Mouse (Mus musculus) thymus, postnatal 10 days (tissue): ENCODE measurements around the gene Mutyh.

Source experiments
- DNase-seq, 2 experiments: peaks; one replicate each; pipeline ENCODE4 v3.0.0; 2021; ENCODE audit warnings: low spot score in 2 of 2

Mutyh gene

GRCm38 (mm10) chr4:116807197-116808129 is at the start of gene Mutyh, which contains the start of gene Toe1:
TSS of gene Mutyh (plus strand) at chr4:116807723.
TSS of gene Toe1 (minus strand) at chr4:116807640.
- DNase-seq, result peak; percentile 87 to 90

GRCm38 (mm10) chr4:116761914-116762313 is 45.6 kb upstream of the Mutyh start:
- DNase-seq, result no peak

GRCm38 (mm10) chr4:116764001-116764400 is 43.5 kb upstream of the Mutyh start:
- no peak for DNase-seq

GRCm38 (mm10) chr4:116768510-116768909 is 39.0 kb upstream of the Mutyh start:
- DNase-seq, result no peak

GRCm38 (mm10) chr4:116769060-116769459 is 38.5 kb upstream of the Mutyh start:
- DNase-seq, result no peak

- DNase-seq, result no peak
Observed at GRCm38 (mm10) chr4:116776391-116776790, 31.1 kb upstream of the Mutyh start.

- DNase-seq, result no peak
Observed at GRCm38 (mm10) chr4:116777079-116777478, 30.4 kb upstream of the Mutyh start.

- no peak for DNase-seq
Observed at GRCm38 (mm10) chr4:116780541-116780940, 27.0 kb upstream of the Mutyh start.

GRCm38 (mm10) chr4:116781366-116781765 is 26.2 kb upstream of the Mutyh start:
- no peak for DNase-seq

- no peak for DNase-seq
Observed at GRCm38 (mm10) chr4:116782171-116782570, 25.4 kb upstream of the Mutyh start.

- DNase-seq, result no peak
Observed at GRCm38 (mm10) chr4:116786587-116786986, 20.9 kb upstream of the Mutyh start.

GRCm38 (mm10) chr4:116787985-116788760 is 19.4 kb upstream of the Mutyh start:
- DNase-seq, result no peak

GRCm38 (mm10) chr4:116788956-116789355 is 18.6 kb upstream of the Mutyh start:
- DNase-seq, result peak; percentile 63 to 87

- no peak for DNase-seq
Observed at GRCm38 (mm10) chr4:116792453-116792852, 15.1 kb upstream of the Mutyh start.

GRCm38 (mm10) chr4:116794273-116794672 is 13.2 kb upstream of the Mutyh start:
- DNase-seq, result no peak

- DNase-seq, result no peak
Observed at GRCm38 (mm10) chr4:116796442-116797110, 10.9 kb upstream of the Mutyh start.

- DNase-seq, result no peak
Observed at GRCm38 (mm10) chr4:116799901-116800300, 7.6 kb upstream of the Mutyh start.

GRCm38 (mm10) chr4:116811012-116811411 is 3.5 kb downstream of the Mutyh start:
- no peak for DNase-seq

GRCm38 (mm10) chr4:116815276-116815675 is 7.8 kb downstream of the Mutyh start:
- DNase-seq, result no peak

GRCm38 (mm10) chr4:116817486-116817885 is 10.0 kb downstream of the Mutyh start:
- no peak for DNase-seq

GRCm38 (mm10) chr4:116819968-116820901 is 12.7 kb downstream of the Mutyh start:
- DNase-seq, result no peak
